In the genomic region with DNA sequence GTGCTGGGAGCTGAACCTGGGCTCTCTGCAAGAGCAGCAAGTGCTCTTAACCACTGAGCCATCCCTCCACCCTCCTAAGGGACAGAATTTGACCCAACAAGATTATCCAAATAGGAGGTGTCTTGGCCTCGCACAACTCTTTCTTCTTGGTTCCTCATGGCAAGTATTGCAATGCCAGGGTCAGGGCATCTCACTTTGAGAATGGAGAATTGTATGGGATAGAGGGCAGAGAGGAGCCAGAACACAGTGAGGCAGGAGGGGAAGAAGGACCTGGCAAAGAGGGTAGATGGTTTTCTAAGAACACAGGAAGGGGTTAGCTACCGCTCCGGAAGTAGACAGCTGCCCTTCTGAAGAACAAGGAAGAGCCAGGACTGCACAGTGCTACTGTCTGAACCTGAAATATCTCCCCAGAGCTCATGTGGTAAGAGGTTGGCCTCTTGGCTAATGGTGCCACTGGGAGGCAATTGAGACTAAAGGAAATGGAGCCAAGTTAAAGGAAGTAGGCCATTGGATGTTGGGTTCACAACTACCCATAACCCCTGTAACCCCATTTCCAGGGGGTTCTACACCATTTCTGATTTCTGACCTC, we compare ENCODE assay signal across 21 mouse cellular contexts.
DNase-seq lines count a peak whose midpoint lies in the region; ATAC-seq and TF ChIP-seq lines count a peak whose summit lies in the region.
"Had no signal": no experiment of that assay in that cellular context is flagged by ENCODE, and none has a peak within 500 bp of the region (broad histone marks: within the 10 kb centered on the region; RNA-seq: fewer than 3 reads in every experiment).

No protein-coding gene starts in this region.

- peak overlapping the region; percentile 50 for H3K27ac ChIP-seq in kidney, adult 2 months (ENCODE audit: insufficient read depth, low read depth, low read length)
- H3K27ac ChIP-seq in hindbrain, embryonic 11.5 days (ENCODE audit: low read depth, low read length) = no peak overlapping the region
- H3K27ac ChIP-seq: embryonic facial prominence, embryonic 12.5 days; forebrain, embryonic 12.5 days; heart, embryonic 13.5 days; hindbrain, embryonic 12.5 days; intestine, embryonic 15.5 days had no signal

- no peak for ATAC-seq in hindbrain, embryonic 11.5 days (ENCODE audit: low FRiP score)
- ATAC-seq: forebrain, embryonic 16.5 days; hindbrain, embryonic 16.5 days; intestine, embryonic 15.5 days had no signal

- H3K4me1 ChIP-seq in kidney, adult 2 months (ENCODE audit: control insufficient read depth, insufficient read depth, low read length) = peaks cover 4% of the 10 kb centered on the region; the same call in 1 of the 2 replicates
- no peaks in the 10 kb centered on the region; the same call in 1 of the 2 replicates for H3K4me1 ChIP-seq in hindbrain, embryonic 11.5 days (replicated peaks; ENCODE audit: control insufficient read depth, insufficient read depth, low read length)
- H3K4me1 ChIP-seq: forebrain, embryonic 12.5 days had no signal

- no peak overlapping the region for H3K4me3 ChIP-seq in kidney, adult 2 months (ENCODE audit: insufficient read depth, low read depth, low read length)
- no peak overlapping the region for H3K4me3 ChIP-seq in hindbrain, embryonic 11.5 days (ENCODE audit: low read depth, low read length)
- H3K4me3 ChIP-seq: embryonic facial prominence, embryonic 12.5 days; forebrain, embryonic 12.5 days; heart, embryonic 13.5 days; hindbrain, embryonic 12.5 days; intestine, embryonic 15.5 days had no signal

- TF ChIP-seq POLR2A in kidney, adult 2 months (IDR thresholded peaks at IDR 0.05; ENCODE audit: low read depth, low read length) = no peak

- 93% methylated on average over 3 of the region's 3 CpGs for WGBS in kidney, adult 2 months
- WGBS in hindbrain, embryonic 11.5 days = 99% methylated on average over 3 of the region's 3 CpGs

- DNase-seq in kidney, adult 2 months = no peak
- no peak for DNase-seq in kidney, adult 9 months
- peak; percentile 3 for DNase-seq in adipocyte (ENCODE audit: low spot score)
- DNase-seq in induced T-regulatory cell, adult 2 months (ENCODE audit: low read depth) = peak; percentile 69
- DNase-seq in yolk sac, embryonic 10.5 days (ENCODE audit: low spot score) = no peak
- no peak for DNase-seq in urinary bladder, adult 18-20 months (ENCODE audit: low spot score in 2 of 2)
- DNase-seq in hindbrain, embryonic 11.5 days (ENCODE audit: low spot score) = no peak
- DNase-seq: adrenal gland, postnatal 10 days; B cell, adult 2 months; cerebellum, adult 9-10 months; cerebellum, postnatal 25 days; gastrocnemius, postnatal 25 days; heart, postnatal 36 days; kidney, adult 18-20 months had no signal

- H3K9ac ChIP-seq in hindbrain, embryonic 11.5 days (ENCODE audit: low read depth, low read length) = no peak overlapping the region
- H3K9ac ChIP-seq: embryonic facial prominence, embryonic 12.5 days; forebrain, embryonic 12.5 days; heart, embryonic 13.5 days; hindbrain, embryonic 12.5 days; intestine, embryonic 15.5 days had no signal

- no peaks in the 10 kb centered on the region for H3K9me3 ChIP-seq in hindbrain, embryonic 11.5 days (ENCODE audit: control insufficient read depth, low read length)
- H3K9me3 ChIP-seq: embryonic facial prominence, embryonic 12.5 days; forebrain, embryonic 12.5 days; heart, embryonic 13.5 days; hindbrain, embryonic 12.5 days; intestine, embryonic 15.5 days had no signal

- H3K27me3 ChIP-seq in kidney, adult 2 months (replicated peaks; ENCODE audit: control insufficient read depth, insufficient read depth, low read length) = no peaks in the 10 kb centered on the region
- no peaks in the 10 kb centered on the region for H3K27me3 ChIP-seq in hindbrain, embryonic 11.5 days (ENCODE audit: control insufficient read depth, insufficient read depth, low read length)
- H3K27me3 ChIP-seq: embryonic facial prominence, embryonic 12.5 days; forebrain, embryonic 12.5 days; heart, embryonic 13.5 days; hindbrain, embryonic 12.5 days; intestine, embryonic 15.5 days had no signal

- H3K36me3 ChIP-seq in kidney, adult 2 months (ENCODE audit: control insufficient read depth, insufficient read depth, low read length) = no peaks in the 10 kb centered on the region
- H3K36me3 ChIP-seq in hindbrain, embryonic 11.5 days (ENCODE audit: control insufficient read depth, insufficient read depth, low read length) = no peaks in the 10 kb centered on the region
- H3K36me3 ChIP-seq: embryonic facial prominence, embryonic 12.5 days; forebrain, embryonic 12.5 days; heart, embryonic 13.5 days; hindbrain, embryonic 12.5 days; intestine, embryonic 15.5 days had no signal

- H3K4me2 ChIP-seq in hindbrain, embryonic 11.5 days (replicated peaks; ENCODE audit: low read depth, low read length) = no peak overlapping the region
- H3K4me2 ChIP-seq: embryonic facial prominence, embryonic 12.5 days; forebrain, embryonic 12.5 days; heart, embryonic 13.5 days; hindbrain, embryonic 12.5 days; intestine, embryonic 15.5 days had no signal

- TF ChIP-seq CTCF in kidney, adult 2 months (conservative IDR thresholded peaks at IDR 0.05; ENCODE audit: insufficient read depth, insufficient read length, low read depth, low read length) = no peak

Comparison
In these comparisons a context has a peak if more than half of its experiments do, and no peak if none do; other contexts are left out.
1. DNase-seq: peak in adipocyte (single experiment) and induced T-regulatory cell, adult 2 months (single experiment); none in kidney, adult 2 months (single experiment), kidney, adult 9 months (single experiment), yolk sac, embryonic 10.5 days (single experiment), urinary bladder, adult 18-20 months (0 of 2) and hindbrain, embryonic 11.5 days (single experiment).